Mouse (Mus musculus): ENCODE data around the gene Perp. TPM values are rescaled to one million over a fixed set of nuclear protein-coding genes. Genes with fewer than 3 reads are reported as not detected.

Gene Perp
- total RNA-seq, 1 experiment from 2014 or later, result 14.3 TPM

DNA sequence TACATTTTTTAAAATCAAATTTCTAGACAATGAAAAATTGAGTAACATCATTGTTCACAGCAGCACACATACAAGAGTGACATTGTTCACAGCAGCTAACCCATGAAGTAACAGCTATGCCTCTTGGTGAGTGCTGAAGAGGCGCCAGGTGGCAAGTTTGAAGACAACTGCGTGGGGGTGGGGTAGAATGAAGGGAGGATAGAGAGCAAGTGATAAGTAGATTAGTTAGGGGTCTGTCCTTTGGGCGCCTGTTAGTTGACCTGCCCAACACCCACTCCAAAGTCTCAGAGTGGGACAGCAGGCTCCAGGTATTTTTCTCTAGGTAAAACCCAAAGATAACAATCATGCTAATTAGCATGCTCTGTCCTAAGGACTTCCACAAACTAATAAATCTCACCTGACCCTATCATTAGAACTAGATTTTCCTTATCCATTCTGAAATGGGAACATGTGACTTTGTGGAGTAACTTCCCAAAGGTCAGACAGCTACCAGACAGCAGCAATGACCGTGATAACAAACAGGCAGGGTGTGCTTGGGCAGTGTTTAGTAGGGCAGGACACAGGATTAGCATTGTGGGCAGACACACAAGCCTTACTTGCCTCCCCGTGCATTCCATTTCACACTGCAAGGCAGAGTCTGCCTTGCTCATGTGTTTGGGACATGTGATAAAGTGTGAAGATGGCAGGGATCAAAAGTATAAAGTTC is 15.5 kb downstream of the Perp start:
- ATAC-seq (replicated peaks; ENCODE audit: insufficient number of reproducible peaks, low FRiP score, low TSS enrichment, poor library complexity, severe bottlenecking), result no peak

DNA sequence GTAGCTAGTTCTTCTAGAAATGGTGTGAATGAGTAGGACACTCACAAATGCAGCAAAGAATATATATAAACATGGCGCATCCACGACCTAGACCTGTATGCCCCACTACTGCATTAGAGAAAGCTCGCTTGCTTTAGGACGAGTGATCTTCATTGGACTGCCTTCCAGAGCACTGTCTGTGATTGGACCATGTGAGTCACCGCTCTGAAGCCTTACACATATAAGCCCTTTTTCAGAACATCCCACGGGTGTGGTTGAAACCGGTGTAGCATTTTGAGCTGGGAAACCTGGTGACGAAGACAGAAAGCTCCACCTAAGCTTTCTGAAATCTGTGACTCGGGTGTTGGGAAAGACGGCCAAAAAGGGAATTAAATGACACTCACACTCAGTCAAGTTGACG is 16.0 kb downstream of the Perp start:
- no peak for ATAC-seq (replicated peaks; ENCODE audit: insufficient number of reproducible peaks, low FRiP score, low TSS enrichment, poor library complexity, severe bottlenecking)

DNA sequence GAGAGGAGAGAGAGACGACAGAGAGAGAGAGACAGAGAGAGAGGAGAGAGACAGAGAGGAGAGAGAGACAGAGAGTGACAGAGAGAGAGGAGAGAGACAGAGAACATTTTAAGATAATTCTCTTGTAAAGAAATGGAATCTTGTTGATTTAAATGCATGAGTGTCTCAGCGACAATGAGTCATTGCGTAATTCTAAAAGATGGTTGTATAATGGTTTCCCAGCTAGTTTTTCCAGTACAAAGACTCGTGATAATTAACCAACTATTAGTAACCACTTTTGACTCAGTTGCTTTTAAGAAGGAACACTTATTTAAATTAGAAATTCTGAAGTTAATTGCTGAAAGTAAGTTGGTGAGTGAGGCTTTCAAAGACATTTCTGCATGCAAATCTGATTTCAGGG is 16.6 kb downstream of the Perp start:
- no peak for ATAC-seq (replicated peaks; ENCODE audit: insufficient number of reproducible peaks, low FRiP score, low TSS enrichment, poor library complexity, severe bottlenecking)

DNA sequence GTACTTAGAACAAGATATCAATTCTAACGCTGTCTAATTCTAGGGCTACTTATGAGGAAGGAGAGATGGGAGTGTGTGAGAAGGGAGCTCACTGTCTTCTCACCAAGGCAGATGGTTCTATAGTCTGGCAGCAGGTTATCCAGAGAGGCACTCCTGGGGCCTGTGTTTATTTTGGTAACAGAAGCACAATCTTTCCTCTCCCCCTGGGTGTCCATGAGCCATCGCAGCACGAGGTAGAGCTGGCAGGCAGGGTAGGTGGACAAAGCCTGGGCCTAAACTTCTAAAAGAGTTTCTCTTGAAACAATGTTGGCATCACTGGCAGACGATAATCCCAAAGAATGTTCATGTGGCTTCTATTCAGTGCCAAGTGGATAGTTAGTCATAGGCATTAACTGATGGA is 18.5 kb downstream of the Perp start:
- ATAC-seq (replicated peaks; ENCODE audit: insufficient number of reproducible peaks, low FRiP score, low TSS enrichment, poor library complexity, severe bottlenecking), result no peak

DNA sequence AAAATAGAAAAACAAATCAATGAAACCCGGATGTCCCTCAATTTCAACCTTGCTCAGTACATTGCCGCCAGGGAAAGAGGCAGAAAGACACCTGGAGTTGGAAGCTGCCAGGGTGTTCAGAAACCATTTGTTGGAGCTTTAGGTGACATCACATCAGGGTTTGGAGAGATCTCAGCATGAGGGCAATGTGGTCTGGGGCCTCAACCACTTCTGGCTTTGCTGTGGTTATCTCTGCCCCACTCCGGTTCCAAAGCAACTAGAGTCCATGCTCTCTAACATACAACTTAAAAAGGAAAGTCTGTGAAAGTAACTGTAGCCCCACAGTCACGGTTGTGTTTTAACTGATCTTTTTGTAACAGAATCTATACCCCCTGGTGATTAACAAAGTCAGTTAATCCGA is 19.9 kb downstream of the Perp start:
- ATAC-seq (replicated peaks; ENCODE audit: insufficient number of reproducible peaks, low FRiP score, low TSS enrichment, poor library complexity, severe bottlenecking), result no peak

DNA sequence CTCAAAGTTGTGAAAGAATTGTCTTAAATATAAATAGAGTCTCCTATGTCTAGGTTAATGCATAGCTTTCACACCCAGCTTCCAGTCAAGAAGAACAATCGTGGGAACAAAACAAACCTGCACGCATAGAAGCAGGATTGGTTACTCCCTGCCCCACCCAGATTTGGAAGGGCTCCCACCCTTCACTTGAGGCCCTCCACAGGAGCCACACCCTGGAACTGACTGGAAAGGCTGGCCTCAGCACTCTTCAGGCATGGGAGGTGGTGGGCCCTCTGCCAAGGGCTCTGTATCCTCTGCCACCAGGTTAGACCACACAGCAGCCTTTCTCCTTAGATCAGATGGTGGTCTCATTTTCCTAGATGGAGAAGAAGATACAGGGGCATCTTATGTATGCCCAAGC is 26.2 kb downstream of the Perp start:
- ATAC-seq (replicated peaks; ENCODE audit: insufficient number of reproducible peaks, low FRiP score, low TSS enrichment, poor library complexity, severe bottlenecking), result no peak

DNA sequence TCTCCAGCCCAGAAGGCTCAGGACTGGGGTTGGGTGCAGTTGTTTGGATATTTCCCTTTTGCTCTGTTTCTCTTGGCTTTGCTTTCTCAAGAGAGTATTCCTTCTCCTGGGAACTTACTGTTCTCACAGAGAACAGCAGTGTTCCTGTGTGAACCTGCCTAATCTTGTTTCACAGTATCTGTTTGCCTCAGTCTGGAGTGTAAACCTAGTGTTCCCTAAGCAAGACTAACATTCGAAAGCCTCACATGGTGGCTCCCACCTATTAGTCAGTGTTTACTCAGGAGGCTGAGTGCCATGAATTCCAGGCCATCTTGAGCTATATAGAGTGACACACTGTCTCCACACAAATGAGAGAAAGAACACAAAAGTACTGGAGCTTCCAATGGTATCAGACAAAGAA is 31.4 kb downstream of the Perp start:
- no peak for ATAC-seq (replicated peaks; ENCODE audit: insufficient number of reproducible peaks, low FRiP score, low TSS enrichment, poor library complexity, severe bottlenecking)

DNA sequence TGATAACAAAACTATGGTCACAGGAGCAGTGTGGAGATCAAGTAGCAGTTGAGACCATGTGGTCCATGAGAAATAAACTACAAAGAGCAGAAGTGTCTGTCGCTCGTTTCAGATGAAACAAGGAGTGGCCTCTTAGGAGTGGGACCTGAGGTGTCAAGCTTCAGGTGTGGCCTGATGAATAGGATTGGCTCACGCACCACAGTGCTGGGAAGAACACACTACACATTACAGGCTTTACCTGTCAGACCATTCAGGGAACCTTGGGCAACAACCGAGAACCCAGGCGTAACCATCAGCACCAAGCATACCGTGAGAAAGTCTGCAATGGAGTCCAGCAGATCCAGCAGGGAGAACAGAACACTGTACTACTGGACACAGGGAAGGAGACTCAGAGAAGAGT is 33.3 kb downstream of the Perp start:
- ATAC-seq (replicated peaks; ENCODE audit: insufficient number of reproducible peaks, low FRiP score, low TSS enrichment, poor library complexity, severe bottlenecking), result no peak

DNA sequence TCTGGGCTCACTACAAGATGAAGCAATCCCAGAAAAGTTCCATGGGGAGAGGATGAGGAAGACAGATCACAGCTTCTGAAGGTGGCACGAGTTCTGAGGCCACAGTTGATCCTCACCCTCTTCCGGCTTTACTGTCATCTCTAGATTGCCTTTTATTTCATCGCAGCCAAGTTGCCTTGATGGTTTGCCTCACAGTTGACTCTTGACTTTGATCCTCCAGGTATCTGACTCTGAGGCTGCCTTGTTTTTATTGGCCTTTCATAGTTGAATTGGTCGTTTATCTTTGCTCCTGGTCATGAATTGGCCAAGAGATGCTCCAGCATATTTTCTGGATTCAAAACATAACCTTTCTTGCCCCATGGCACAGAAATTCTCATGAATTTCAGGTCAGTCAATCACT is 34.3 kb downstream of the Perp start:
- ATAC-seq (replicated peaks; ENCODE audit: insufficient number of reproducible peaks, low FRiP score, low TSS enrichment, poor library complexity, severe bottlenecking), result no peak

DNA sequence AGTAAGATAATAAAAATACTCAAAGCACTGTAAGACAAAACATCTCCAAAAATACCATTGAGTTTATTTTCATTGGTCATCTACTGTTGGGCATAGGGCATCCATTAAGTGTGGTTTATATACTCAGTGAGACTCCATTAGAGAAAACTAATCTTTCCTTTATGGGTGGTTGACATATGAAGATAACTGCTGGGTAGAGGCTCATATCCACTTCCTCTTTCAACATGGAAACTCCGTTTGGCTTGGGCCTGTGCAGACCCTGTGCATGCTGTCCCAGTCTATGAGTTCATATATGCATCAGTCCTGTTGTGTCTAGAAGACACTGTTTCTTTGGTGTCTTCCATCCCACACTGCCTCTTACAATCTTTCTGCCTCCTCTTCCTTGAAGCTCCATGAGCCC is 34.9 kb downstream of the Perp start:
- no peak for ATAC-seq (replicated peaks; ENCODE audit: insufficient number of reproducible peaks, low FRiP score, low TSS enrichment, poor library complexity, severe bottlenecking)

DNA sequence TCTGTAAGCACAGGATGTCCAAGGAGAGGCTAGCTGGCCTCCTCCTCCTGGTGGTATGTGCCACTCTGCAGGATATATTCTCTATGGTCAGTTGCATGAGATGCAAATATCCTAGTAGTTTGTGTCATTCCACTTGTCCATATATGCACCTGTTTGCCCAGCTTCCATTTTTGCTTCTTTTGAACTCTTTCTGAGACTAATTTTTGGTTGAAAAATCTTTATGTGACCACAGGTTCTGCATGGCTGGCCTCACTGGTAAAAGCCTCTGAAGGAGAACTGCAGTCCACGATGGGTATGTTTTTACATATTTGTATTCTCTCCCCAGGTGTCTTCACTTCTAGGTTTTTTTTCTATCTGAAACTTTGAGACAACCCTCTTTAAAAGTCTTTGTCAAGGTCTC is 37.4 kb downstream of the Perp start:
- no peak for ATAC-seq (replicated peaks; ENCODE audit: insufficient number of reproducible peaks, low FRiP score, low TSS enrichment, poor library complexity, severe bottlenecking)

DNA sequence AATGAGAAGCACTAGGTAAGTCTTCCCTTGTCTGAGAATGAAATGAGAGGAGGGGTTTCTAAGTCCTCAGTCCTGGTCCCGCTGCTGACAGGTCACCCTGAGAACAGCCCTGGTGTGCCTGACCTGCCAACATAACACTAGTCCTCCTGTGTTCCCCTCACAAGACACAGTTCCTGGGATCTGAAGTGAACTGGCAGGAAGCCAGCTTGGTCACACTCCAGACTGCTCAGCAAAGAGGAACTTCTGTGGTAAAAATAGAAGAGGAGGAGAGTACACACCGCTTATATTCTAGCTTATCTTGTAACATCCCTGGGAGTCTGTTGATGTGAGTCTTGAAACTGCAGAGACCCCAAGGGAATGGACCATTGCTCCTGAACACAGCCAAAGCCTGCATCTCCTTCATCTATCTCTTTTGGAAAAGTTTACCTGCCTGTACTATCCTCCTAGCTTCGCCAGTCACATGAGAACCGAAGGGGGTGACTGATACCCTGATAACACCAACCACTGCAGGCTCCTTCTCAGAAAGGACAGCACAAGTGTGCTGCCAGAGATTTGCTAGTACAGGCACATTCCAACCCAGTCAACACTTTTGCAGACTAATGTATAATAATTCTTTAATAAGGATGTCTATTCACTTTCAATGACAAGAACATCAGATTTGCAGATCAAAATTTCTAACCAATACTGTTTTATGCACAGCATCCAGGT is 42.3 kb downstream of the Perp start:
- ATAC-seq (replicated peaks; ENCODE audit: insufficient number of reproducible peaks, low FRiP score, low TSS enrichment, poor library complexity, severe bottlenecking), result no peak; the same call in 1 of the 2 replicates

DNA sequence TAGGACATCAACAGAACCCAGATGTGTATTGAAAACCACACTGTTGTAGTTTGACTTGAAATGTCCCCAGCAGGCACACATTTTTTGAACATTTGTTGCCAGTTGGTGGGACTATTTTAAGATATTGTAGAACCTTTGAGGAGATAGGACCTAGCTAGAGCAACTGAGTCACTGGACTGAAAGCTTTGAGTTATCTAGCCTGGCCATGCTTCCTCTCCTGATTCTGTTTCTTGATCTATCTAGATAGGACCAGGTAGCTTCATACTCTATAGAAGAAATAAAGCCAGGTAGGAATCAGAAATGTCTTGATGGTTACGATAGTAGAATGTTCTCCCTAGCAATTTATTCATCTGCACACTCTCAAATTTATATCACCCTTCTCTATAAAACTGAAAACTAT is 43.9 kb downstream of the Perp start:
- no peak for ATAC-seq (replicated peaks; ENCODE audit: insufficient number of reproducible peaks, low FRiP score, low TSS enrichment, poor library complexity, severe bottlenecking)

DNA sequence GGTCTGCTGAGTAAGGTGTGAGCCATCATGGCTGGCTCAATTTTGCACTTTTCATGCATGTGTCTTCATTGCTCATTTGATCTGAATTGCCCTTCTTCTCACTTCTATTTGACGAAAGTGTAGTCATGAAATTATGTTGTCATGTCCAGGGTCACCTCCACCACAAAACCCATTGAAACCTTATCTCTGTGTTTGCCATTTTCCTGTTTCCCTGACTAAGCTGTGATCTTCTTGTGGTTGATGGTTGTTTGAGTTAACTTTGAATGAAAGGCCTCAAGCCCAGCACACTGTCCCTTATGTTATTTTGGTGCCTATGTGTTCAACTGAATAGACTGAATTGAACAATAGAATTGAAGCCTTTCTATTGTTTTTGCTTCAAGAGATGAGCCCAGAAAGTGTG is 44.4 kb downstream of the Perp start:
- no peak for ATAC-seq (replicated peaks; ENCODE audit: insufficient number of reproducible peaks, low FRiP score, low TSS enrichment, poor library complexity, severe bottlenecking)

DNA sequence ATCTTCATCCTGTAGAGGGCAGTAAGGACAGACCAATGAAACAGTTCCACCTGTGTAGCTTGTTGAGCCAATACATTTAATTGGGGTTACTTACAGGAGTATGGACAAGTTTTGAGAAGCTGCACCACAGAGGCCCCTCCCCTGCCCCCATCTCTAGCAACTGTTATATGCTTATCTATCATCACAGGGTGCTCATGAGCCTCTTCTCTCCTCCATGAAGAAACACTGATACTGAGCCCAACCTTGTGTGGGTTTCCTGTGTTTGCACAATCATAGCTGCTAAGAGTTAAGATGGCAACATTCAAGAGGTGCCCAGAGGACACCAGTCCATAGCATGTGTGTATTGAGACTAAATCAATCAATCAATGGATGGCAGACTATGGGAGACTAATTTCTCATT is 46.3 kb downstream of the Perp start:
- ATAC-seq (replicated peaks; ENCODE audit: insufficient number of reproducible peaks, low FRiP score, low TSS enrichment, poor library complexity, severe bottlenecking), result no peak

DNA sequence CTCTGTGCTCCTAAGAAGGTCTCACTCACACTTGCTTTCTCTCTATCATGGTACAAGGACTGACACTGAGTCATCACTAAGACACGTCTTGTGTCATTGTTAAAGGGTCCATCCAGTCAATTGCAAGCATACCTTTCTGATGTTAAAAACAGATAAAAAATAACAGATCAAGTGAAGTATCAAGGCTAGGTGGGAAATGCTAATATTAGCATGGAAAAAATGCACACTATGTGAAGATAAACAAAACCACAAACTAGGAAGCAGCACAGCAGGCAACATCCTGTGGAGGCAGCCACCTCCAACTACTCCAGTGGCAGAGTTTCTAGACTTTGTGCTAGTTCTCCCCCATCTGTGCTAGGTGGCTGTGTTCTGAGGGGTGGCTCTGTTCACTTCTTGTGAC is 47.3 kb downstream of the Perp start:
- no peak for ATAC-seq (replicated peaks; ENCODE audit: insufficient number of reproducible peaks, low FRiP score, low TSS enrichment, poor library complexity, severe bottlenecking)

DNA sequence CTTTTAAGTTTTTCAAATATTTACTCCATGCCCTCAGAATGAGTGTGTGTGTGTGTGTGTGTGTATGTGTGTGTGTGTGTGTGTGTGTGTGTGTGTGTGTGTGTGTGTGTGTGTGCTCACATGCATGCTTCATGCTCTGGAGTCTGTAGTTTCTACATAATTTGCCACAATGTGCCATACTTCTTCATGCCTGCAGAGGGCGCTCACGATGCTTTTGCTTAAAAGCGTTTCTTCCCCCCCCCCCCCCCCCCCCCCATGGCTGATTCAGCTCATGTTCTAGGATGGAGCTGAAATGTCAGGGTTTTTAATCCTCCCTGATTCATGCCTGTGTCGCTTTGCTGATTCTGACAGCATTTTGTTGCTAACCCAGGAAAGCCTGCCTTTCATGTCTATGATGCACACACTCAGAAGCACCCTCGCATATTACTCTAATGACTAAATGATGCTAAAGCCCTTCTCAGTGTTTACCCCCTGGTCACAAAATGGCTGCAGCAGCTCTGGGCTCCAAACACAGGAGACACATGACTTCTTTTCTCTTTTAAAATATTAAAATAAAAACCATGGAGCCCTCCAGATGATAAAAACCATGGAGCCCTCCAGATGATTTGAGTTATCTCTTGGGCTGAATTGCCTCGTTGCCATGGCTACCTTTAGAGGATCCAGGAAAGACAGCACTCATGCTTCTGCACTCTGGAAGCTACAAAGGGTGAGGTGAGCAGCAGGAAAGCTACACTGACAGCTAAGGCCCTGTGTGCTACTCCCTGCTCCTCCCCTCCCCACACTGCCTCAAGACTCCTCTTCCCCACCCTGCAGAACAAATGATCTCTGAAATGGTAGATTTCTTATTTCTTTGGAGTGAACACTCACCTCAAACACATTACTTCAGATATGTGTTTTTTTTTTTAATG is 49.7 kb downstream of the Perp start:
- no peak for ATAC-seq (replicated peaks; ENCODE audit: insufficient number of reproducible peaks, low FRiP score, low TSS enrichment, poor library complexity, severe bottlenecking)

DNA sequence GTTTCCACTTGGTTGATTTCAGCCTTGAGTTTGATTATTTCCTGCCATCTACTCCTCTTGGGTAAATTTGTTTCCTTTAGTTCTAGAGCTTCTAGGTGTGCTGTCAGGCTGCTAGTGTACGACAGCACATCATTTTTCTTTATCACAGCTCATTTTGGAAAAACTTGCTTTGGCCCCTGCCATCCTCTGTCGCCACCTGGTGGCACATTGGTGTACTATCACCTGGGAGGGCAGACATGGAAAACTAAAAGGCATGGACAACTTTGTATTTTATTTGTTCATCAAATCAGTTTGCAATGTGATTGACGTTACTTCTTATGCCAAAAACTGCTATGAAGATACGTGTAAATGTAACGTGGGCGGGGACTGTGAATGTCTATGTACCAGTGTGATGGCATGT is 59.3 kb downstream of the Perp start:
- peak; percentile 70 for ATAC-seq (replicated peaks; ENCODE audit: insufficient number of reproducible peaks, low FRiP score, low TSS enrichment, poor library complexity, severe bottlenecking)
